Mouse (Mus musculus): Measurements from ENCODE around the gene Emd. TPM values are rescaled to one million over a fixed set of nuclear protein-coding genes. Genes with fewer than 3 reads are reported as not detected.
A peak's percentile ranks its signal among the peaks of the same experiment; 100 is the strongest.

The Emd gene
- polyA plus RNA-seq, 1 experiment = 66.9 TPM

GRCm38 (mm10) chrX:74245107-74245506, 9.4 kb upstream of the Emd start:
- peak overlapping the region; percentile 73 for H3K27ac ChIP-seq (ENCODE audit: insufficient read depth, low read depth, low read length)
- no peak for TF ChIP-seq CTCF (IDR thresholded peaks at IDR 0.05; ENCODE audit: low read depth, low read length)
- peak overlapping the region; percentile 65 for H3K4me3 ChIP-seq (ENCODE audit: insufficient read depth, low read length)
- peaks cover 34% of the 10 kb centered on the region for H3K4me1 ChIP-seq (ENCODE audit: control insufficient read depth, insufficient read depth, low read length)

DNA sequence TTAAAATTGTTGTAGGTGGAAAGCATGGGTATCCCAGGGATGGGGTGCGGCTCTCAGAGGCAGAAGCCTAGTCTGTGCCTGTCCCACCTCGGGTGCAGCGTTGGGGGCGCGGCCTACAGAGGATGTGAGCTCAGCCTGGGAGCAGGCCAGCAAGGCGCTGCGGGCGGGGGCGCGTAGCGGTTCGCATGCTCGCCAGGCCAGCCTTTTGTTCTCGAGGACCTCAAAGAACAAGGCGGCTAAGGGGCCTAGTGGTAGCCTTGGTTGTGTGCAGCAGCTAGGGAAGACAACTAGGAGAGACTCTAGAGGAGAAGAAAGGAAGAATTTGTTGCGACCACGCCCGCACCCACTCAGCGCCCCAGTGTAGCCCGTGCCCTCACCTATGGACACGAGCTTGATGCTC, 8.8 kb upstream of the Emd start:
- peak overlapping the region; percentile 65 for H3K4me3 ChIP-seq (ENCODE audit: insufficient read depth, low read length)
- H3K27ac ChIP-seq (ENCODE audit: insufficient read depth, low read depth, low read length) = peak overlapping the region; percentile 73
- TF ChIP-seq POLR2A (IDR thresholded peaks at IDR 0.05; ENCODE audit: borderline replicate concordance, low read depth, low read length) (no peak), CTCF (IDR thresholded peaks at IDR 0.05; ENCODE audit: low read depth, low read length) (no peak)
- peaks cover 36% of the 10 kb centered on the region for H3K4me1 ChIP-seq (ENCODE audit: control insufficient read depth, insufficient read depth, low read length)

DNA sequence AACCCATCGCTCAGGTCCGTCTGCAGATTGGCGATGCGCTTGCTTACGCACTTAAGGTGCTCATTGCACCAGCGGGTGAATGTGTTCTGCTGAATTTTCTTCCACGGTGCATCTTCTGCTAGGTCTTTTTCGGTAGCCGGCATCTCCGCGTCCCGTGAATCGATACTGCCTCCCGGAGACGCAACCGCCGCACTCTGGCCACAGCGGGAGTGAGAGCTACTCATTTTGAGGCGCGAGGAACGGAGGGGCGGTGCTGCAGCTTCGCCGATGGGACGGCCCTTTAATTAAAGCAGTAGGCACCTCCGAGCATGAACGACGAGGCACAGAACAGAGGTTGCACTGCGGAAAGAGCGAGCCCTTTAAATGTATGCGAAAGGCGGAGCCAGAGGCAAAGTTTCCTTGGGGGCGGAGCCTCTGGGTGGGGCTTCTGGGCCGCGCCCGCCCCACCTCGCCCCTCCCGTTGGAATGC, 8.2 kb upstream of the Emd start:
- Histone ChIP-seq H3K27ac (ENCODE audit: insufficient read depth, low read depth, low read length) (peak overlapping the region; percentile 73), H3K4me1 (ENCODE audit: control insufficient read depth, insufficient read depth, low read length) (peaks cover 32% of the 10 kb centered on the region), H3K4me3 (ENCODE audit: insufficient read depth, low read length) (peak overlapping the region; percentile 67)
- TF ChIP-seq POLR2A (IDR thresholded peaks at IDR 0.05; ENCODE audit: borderline replicate concordance, low read depth, low read length) (peak; percentile 95), CTCF (IDR thresholded peaks at IDR 0.05; ENCODE audit: low read depth, low read length) (no peak)

- Histone ChIP-seq H3K4me1 (ENCODE audit: control insufficient read depth, insufficient read depth, low read length) (peaks cover 29% of the 10 kb centered on the region), H3K27ac (ENCODE audit: insufficient read depth, low read depth, low read length) (peak overlapping the region; percentile 81), H3K4me3 (ENCODE audit: insufficient read depth, low read length) (peak overlapping the region; percentile 67)
- TF ChIP-seq CTCF (IDR thresholded peaks at IDR 0.05; ENCODE audit: low read depth, low read length) (no peak), POLR2A (IDR thresholded peaks at IDR 0.05; ENCODE audit: borderline replicate concordance, low read depth, low read length) (no peak)
These were observed 7.8 kb upstream of the Emd start for GRCm38 (mm10) chrX:74246693-74247092.

DNA sequence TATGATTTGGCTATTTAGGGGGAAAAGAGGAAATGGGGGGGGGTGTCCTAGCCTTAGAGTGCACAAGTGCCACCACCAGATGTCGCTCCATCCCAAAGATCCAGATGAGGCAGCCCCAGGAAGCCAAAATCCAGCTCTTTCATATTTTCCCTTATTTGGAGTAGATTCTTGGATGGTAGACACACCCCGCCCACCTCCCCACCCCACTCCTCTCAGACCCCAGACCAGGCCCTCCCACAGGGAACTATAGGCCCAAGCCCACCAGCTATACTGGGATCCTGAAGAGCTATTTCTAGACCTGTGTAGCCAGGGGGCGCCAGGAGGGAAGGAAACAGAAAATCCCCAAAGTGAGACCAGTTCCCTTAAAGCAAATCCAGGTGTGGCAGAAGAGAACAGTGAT, 5.8 kb upstream of the Emd start:
- peak; percentile 36; the same call in 1 of the 2 replicates for TF ChIP-seq CTCF (IDR thresholded peaks at IDR 0.05; ENCODE audit: low read depth, low read length)
- TF ChIP-seq POLR2A (IDR thresholded peaks at IDR 0.05; ENCODE audit: borderline replicate concordance, low read depth, low read length) = no peak
- Histone ChIP-seq H3K27ac (ENCODE audit: insufficient read depth, low read depth, low read length) (no peak overlapping the region), H3K4me3 (ENCODE audit: insufficient read depth, low read length) (peak overlapping the region; percentile 63)

GRCm38 (mm10) chrX:74249615-74250014, 4.9 kb upstream of the Emd start, which contains the start of gene Flna:
Gene Flna (minus strand): TSS chrX:74249820.
- H3K4me1 ChIP-seq (ENCODE audit: control insufficient read depth, insufficient read depth, low read length) = peaks cover 10% of the 10 kb centered on the region
- H3K4me3 ChIP-seq (ENCODE audit: insufficient read depth, low read length) = peak within 1 kb of the TSS; percentile 63
- H3K27ac ChIP-seq (ENCODE audit: insufficient read depth, low read depth, low read length) = peak within 1 kb of the TSS; percentile 29
- TF ChIP-seq CTCF (IDR thresholded peaks at IDR 0.05; ENCODE audit: low read depth, low read length) (no peak), POLR2A (IDR thresholded peaks at IDR 0.05; ENCODE audit: borderline replicate concordance, low read depth, low read length) (no peak)

More for the DNA sequence above, 5.8 kb upstream of the Emd start:
- peaks cover 13% of the 10 kb centered on the region for H3K4me1 ChIP-seq (ENCODE audit: control insufficient read depth, insufficient read depth, low read length)

DNA sequence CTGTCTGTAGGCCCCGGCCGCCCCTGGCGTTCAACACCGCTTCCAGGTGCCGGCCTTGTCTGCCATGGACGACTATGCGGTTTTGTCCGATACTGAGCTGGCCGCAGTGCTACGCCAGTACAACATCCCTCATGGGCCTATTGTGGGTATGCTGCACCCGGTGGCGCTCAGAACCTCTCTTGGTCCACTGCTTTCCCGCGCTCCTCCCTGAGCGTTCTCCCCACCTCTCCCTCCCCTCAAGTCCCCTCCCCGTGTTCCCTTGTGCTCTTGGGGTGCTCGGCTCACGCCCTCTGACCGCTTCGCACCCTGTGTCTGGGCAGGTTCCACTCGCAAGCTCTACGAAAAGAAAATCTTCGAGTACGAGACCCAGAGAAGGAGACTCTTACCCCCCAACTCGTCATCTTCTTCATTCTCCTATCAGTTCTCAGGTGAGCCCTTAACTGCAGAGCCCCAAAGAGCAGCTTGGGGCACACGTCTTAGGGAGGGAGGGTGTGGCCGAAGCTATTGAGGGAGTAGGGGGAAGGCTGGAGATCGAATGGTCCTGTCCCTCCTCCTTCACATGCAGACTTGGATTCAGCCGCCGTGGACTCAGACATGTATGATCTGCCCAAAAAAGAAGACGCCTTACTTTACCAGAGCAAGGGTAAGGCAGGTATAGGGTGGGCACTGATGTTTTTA, 540 bp downstream of the Emd start:
- H3K4me1 ChIP-seq (ENCODE audit: control insufficient read depth, insufficient read depth, low read length) = peaks cover 2% of the 10 kb centered on the region
- H3K27ac ChIP-seq (ENCODE audit: insufficient read depth, low read depth, low read length) = peak overlapping the region; percentile 63
- H3K4me3 ChIP-seq (ENCODE audit: insufficient read depth, low read length) = peak overlapping the region; percentile 74
- no peak for TF ChIP-seq POLR2A (IDR thresholded peaks at IDR 0.05; ENCODE audit: borderline replicate concordance, low read depth, low read length)
- TF ChIP-seq CTCF (IDR thresholded peaks at IDR 0.05; ENCODE audit: low read depth, low read length) = no peak

DNA sequence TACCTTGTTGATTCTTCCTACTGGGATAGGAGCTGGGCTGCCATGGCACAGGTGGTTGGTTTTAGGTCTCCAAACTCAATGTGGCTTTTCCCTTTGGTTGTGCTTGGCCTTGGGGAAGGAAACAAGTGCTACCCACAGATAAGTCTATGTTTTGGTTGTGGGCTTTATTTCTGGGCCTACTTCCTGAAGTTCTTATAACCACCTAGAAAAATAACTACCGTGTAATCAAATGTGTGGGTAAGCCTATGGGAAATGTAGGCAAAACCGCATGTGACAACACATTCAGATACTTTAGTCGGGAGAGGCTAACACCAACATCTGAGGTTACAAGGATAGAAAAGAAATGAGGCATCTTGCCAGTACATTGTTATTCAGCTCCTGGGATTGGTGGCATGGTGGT, 3.3 kb downstream of the Emd start:
- Histone ChIP-seq H3K27ac (ENCODE audit: insufficient read depth, low read depth, low read length) (no peak overlapping the region), H3K4me3 (ENCODE audit: insufficient read depth, low read length) (no peak overlapping the region), H3K4me1 (ENCODE audit: control insufficient read depth, insufficient read depth, low read length) (no peaks in the 10 kb centered on the region; the same call in 1 of the 2 replicates)
- TF ChIP-seq CTCF (IDR thresholded peaks at IDR 0.05; ENCODE audit: low read depth, low read length) (no peak), POLR2A (IDR thresholded peaks at IDR 0.05; ENCODE audit: borderline replicate concordance, low read depth, low read length) (no peak)

- peak overlapping the region; percentile 48 for H3K4me3 ChIP-seq (ENCODE audit: insufficient read depth, low read length)
- no peak for TF ChIP-seq CTCF (IDR thresholded peaks at IDR 0.05; ENCODE audit: low read depth, low read length)
- TF ChIP-seq POLR2A (IDR thresholded peaks at IDR 0.05; ENCODE audit: borderline replicate concordance, low read depth, low read length) = no peak
- H3K4me1 ChIP-seq (ENCODE audit: control insufficient read depth, insufficient read depth, low read length) = peaks cover 5% of the 10 kb centered on the region
- peak overlapping the region; percentile 86 for H3K27ac ChIP-seq (ENCODE audit: insufficient read depth, low read depth, low read length)
These were observed 15.2 kb downstream of the Emd start for GRCm38 (mm10) chrX:74269736-74270061.

DNA sequence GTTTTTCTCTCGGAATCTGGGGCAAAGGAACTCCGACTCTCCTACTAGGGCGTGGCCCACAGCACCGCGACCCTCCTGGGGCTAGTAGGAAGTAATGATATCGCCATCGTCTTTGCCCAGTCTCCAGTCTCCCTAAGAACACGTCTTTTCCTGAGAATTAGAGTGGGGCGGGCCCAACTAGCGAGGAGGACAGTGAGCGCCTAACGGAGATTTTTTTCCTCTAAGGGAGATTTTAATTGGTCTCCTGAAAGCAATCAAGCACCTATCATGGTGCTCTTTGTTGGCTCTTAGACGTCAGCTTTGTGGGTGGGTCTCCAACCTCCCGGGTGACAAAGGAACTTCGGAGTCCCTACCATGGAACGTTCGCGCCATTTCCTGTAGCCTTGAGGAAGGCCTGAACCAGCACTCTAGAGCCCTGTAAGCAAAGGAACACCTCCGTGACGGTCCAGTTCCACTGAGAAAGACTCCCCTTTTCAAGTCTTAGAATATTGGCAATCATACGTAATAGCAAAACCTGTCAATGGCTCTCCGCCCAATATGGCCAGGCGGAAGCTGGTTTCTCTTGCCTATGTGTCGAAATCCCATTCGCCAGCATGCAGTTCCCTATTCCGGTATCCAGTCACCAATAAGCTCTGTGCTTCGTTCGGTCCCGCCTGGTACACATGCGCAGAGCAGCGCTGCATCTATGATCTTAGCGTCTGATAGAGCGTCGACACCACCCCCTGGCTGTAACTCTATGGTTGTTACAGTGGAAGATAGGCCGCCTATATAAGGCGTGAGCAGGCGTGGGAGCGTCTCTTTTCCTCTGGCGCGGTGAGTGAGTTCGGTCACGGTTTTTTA, 15.8 kb downstream of the Emd start, which contains the start of gene Rpl10:
Rpl10 (plus strand) TSS at position 751 of the 840 bp plus-strand sequence.
- Histone ChIP-seq H3K4me1 (ENCODE audit: control insufficient read depth, insufficient read depth, low read length) (peaks cover 9% of the 10 kb centered on the region), H3K27ac (ENCODE audit: insufficient read depth, low read depth, low read length) (peak within 1 kb of the TSS; percentile 96), H3K4me3 (ENCODE audit: insufficient read depth, low read length) (peak within 1 kb of the TSS; percentile 90)
- TF ChIP-seq CTCF (IDR thresholded peaks at IDR 0.05; ENCODE audit: low read depth, low read length) (no peak), POLR2A (IDR thresholded peaks at IDR 0.05; ENCODE audit: borderline replicate concordance, low read depth, low read length) (no peak)

All from bone marrow macrophage, adult 2 months (primary cell).